Mouse (Mus musculus): Measurements from ENCODE around the gene Fis1.

DNA sequence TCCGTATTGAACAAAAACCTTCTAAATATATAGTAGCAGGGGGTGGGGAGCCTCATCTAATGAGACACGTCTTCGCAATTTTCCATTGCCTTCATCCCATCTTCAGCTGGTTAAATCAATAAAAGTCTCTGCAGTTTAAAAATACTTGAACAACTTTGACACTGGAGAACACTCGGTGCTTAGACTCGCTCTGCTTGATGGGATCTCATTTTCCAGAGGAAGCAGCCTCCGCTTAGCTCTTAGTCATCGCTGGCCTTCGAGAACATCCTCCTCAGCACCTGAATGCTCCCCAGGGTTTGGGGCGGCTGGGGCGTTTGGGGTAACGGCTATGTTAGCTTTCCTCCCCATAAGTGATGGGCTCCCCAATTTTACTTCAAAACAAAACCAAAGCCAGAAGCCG lies 8.0 kb upstream of the Fis1 start:
- TF ChIP-seq CTCF (IDR thresholded peaks at IDR 0.05) (no peak), EP300 (IDR thresholded peaks at IDR 0.05) (no peak)

Measured in lung, postnatal 0 days (tissue).